Mouse (Mus musculus) brain, adult 2 months (tissue): Measurements from ENCODE around the gene Ppm1b.
A peak's percentile ranks its signal among the peaks of the same experiment; 100 is the strongest.
"Not testable (repeated sequence)": the region's sequence is repeated elsewhere in the genome, so short reads cannot be mapped to it uniquely, and the experiment has no call there.

Source experiments
- DNase-seq: peaks from one replicate; pipeline ENCODE4 v3.0.0; 2011; ENCODE audit warnings: low read depth, low spot score

Gene Ppm1b

DNA sequence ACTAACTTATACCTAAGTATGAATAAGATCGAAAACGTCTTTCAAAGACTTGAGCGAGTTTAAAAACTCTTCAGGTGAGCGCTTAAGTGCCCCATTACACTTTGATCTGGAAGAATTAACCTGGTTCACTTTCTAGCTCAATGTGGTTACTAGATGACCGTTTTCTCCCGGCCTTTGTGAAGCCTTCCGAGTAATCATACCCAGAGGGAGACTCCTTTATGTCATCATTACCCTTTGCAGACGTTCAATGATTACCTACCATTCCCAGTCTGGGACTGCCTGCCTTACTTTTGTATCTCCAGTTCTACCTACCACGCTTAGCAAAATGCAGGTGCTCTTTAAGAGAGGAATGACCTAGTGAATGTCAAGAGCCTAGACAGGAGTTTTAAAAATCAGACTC is at the start of gene Ppm1b:
Gene Ppm1b (plus strand): TSS at position 301 of the 400 bp plus-strand sequence.
- no peak for DNase-seq

DNA sequence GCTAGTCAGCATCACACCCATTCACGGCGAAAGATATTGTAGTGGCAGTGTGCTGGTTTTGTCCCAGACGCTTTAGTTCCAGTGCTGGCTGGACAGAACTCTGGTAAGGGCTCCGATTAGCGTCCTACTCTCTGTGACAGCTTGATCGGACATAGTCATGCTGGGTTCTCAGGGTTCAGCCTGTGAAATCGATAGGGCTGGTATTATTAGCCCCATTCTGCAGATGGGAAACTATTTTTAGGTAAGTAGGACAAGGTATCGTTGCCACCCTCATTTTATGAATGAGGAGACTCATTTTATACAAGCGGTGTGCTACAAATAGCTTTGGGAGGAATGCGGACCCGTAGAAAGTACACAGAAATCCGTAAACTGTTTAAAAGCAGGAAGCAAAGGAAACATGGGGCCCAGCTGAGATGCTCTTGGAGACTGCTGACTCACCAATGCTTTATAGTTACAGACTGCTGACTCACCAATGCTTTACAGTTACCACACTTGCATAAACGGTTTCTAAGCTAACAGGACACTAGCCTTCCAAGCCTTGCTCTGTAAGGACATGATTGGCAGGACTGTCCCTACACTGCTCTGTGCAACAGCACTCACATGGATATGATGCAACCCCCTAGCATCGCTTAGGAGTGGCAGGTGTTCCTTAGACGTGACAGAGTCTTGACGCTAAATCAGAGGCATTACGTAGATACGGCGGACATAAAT is 34.7 kb upstream of the Ppm1b start:
- peak; percentile 57 for DNase-seq

- no peak for DNase-seq
Measured at GRCm38 (mm10) chr17:84924779-84925178, 31.8 kb upstream of the Ppm1b start.

DNA sequence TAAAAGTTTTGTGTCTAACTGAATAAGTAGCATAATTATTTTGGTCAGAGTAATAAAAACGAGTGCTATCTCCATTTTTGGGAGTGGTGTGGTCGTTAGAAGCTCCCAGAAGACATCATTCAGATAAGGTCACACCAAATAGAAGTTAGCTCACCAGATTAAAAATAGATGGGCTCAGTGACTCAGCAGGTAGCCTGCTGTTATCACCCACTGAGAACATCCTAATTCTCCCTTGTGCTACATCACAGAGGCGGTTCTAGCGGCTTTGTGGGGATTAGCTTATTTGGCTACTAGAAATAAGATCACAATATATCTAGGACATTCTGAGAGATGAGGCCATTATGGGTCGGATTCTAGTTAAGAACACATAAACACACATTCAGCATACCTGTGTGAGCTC is 30.3 kb upstream of the Ppm1b start:
- peak; percentile 68 for DNase-seq

GRCm38 (mm10) chr17:84927580-84927979 is 29.0 kb upstream of the Ppm1b start:
- DNase-seq, result no peak

DNA sequence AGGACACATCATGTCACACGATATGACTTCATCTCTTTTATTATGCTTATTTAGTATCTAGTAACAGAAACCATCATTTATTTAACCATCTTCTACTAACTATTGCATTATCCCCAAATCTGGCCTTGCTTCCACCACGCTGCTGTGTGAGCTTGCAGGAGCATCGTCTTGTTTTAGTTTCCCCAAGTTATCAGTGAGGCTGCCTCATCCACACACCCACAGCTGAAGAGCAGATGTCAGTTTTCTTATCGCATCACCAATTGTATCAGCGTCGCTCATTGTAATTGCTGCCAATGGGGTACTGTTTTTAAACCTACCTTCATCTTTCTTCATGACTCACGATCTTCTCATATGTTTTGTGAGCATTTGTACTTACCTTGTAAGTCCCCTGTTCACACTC is 23.6 kb upstream of the Ppm1b start:
- DNase-seq, result no peak

GRCm38 (mm10) chr17:84933968-84934367 is 22.6 kb upstream of the Ppm1b start:
- no peak for DNase-seq

GRCm38 (mm10) chr17:84935620-84936019 is 20.9 kb upstream of the Ppm1b start:
- DNase-seq, result not testable (repeated sequence)

- DNase-seq, result peak; percentile 27
Measured at GRCm38 (mm10) chr17:84936301-84936700, 20.2 kb upstream of the Ppm1b start.

DNA sequence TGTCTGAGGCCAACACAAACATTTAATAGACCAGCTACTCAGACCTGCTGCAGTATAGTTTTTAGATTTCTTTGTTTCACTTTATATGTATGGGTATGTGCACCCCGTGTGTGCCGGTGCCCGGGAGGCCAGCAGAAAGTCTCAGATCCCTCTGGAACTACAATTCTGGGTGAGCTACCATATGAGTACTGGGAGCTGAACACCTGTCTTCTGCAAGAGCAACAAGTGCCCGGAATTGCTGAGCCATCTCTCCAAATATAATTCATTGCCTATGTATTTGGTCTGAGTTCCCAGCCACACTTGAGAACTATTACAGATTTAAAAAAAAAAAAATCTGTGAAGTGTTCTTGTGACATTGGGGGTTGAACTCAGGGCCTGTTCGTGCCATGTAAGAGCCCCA is 19.7 kb upstream of the Ppm1b start:
- no peak for DNase-seq

GRCm38 (mm10) chr17:84937220-84937619 is 19.3 kb upstream of the Ppm1b start:
- DNase-seq, result no peak

- no peak for DNase-seq
Measured at GRCm38 (mm10) chr17:84938215-84938614, 18.3 kb upstream of the Ppm1b start.

DNA sequence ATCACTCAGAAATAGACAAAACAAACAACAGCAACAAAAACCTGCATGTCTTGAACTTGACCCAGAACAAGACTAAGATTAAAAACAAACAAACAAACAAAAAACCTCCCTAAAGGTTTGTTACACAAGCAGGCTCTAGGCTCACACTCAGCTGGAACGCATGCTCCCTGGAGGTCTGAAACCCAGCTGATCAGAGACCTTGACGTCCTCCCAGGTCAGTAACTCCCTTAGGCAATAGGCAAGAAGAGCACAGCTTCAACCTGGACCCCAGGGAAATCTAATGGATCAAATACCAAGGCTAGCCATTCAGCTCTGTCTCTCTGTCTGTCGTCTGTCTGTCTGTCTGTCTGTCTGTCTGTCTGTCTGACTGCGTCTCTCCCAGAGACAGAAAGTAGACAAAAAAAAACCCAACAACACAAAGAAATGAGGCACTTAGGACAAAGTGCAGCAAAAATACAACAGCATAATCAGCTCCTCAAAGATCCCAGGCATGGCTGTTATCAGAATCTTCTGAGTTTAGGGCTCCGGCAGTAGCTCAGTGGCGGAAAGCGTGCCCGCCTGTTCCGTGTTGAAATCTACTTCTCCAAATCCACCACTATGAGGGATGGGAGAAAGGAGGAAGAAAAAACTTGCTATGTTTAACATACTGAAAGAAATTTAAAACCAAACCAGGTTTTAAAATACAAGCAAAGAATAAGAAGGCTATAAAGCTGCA is 16.4 kb upstream of the Ppm1b start:
- DNase-seq, result no peak

DNA sequence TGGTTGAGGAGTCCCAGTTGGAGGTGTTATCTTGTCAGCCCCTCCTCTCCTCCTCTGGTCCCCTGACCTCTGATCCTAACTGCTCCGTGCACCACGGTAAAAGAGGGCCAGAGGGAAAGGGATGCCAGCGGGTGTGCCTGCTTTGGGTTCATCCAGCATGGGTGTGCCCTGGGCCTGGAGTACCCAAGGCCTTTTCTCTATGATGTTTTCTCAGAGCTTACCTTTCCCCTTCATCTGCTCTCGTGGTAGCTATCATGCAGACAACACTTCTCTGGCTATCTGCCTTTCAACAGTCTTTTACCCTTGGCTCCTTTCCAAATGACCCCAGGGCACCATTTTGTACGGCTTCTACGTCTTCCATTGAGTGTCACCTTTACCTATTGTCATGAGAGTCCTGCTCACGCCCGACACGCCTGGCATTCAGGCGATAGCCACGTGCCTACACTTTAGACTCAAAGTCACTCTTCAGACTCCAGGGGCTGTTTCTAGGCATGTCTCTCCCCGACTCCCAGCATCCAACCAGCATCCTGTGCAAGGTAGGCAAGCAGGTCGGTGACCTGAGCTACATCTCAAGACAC is 15.2 kb upstream of the Ppm1b start:
- DNase-seq, result no peak

DNA sequence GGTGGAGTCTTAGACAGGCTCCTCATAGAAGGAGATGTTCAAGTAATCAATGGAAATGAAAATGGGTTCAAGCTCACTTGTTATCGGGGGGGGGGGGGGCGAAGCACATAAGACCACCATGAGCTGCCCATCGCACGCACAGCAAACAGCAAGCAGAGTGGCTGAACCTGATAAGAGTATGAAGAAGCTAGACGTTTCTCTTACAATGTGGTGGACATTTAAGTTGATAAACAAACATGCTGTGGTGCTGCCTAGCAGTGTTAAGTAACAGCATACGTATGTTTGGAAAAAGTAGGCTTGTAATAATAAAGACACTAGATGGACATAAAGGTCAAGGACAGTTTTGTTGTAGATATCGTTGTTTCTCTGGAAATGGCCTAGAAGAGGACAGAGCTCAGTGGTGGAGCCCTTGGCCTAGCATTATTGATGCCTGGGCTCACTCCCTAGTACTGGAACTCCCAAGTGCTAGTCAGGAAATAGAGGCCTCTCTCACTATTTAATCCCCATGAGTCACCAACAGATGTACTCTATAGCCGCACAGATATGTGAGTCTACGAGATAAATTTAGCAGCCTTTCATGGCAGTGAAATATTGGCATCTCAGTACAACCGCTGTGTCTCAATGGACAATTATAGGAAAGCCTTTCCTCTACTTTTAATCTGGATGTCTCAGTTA is 14.0 kb upstream of the Ppm1b start:
- peak; percentile 82 for DNase-seq

DNA sequence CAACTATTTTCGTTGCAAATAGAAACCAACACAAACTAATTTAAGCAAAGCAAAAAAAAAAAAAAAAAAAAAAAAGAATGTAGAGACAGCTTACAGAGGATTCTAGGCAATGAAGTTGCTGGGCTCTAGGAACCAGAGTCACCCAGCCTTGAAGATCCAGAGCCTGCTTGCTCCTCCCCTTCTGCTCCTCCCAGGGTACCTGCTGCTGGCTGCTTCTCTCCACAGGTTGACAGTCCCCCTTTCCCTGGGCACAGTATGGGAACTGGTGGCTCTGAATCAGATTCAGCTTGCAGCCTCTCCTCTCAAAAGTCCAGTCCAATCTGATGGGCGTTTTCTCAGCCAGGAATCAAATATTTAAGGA is 13.5 kb upstream of the Ppm1b start:
- DNase-seq, result no peak

DNA sequence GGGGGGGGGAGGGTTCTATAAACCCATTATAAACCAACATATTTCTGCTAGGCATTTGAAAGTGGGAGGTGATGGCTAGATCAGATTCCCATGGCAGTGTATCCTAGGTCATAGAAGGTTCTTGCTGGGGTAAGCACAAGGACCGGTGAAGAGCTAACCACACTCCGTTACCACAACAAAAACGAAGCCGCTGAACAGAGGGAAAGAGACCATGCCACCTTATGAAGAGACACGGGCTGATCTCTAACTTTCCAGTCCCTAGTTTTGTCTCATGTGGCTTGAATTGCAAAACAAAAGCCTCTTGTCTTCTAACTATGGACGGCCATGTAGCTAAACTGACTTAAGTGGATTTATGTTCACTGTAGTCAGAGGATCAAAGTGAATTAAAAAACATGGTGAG is 12.2 kb upstream of the Ppm1b start:
- DNase-seq, result no peak

DNA sequence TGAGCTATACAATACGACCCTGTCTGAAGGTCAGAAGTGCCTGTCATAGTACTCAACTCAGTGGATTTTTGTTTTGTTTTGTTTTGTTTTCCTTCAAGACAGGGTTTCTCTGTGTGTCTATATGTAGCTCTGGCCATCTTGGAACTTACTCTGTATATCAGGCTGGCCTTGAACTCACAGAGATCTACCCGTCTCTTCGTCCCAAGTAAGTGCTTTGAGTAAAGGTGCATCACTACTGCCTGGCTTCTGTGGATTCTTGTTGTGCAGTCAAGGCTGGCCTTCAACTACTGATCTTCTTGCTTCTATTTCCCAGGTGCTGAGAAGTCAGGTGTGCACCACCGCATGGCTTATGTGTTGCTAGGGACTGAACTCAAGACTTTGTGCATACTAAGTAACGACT is 4.0 kb upstream of the Ppm1b start:
- DNase-seq, result no peak

- no peak for DNase-seq
Measured at GRCm38 (mm10) chr17:84953776-84954175, 2.8 kb upstream of the Ppm1b start.

DNA sequence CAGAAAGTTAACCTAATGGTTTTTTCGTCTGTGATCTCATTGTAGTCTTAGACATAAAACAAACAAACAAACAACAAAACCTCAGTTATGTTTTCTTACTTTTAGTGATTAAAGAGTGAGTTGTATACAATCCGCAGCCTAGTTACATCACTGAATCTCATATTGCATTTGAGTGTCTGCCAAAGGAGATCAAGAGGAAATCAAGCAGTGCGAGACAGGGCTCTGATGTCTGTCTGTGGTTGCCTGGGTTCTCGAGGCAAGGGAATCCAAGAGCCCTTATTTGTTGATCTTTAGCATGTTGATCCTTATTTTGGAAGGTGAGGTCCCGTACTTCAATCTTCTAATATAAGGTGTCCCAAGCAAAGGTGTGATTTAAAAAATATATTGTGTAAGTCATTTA is 1.7 kb upstream of the Ppm1b start:
- no peak for DNase-seq

DNA sequence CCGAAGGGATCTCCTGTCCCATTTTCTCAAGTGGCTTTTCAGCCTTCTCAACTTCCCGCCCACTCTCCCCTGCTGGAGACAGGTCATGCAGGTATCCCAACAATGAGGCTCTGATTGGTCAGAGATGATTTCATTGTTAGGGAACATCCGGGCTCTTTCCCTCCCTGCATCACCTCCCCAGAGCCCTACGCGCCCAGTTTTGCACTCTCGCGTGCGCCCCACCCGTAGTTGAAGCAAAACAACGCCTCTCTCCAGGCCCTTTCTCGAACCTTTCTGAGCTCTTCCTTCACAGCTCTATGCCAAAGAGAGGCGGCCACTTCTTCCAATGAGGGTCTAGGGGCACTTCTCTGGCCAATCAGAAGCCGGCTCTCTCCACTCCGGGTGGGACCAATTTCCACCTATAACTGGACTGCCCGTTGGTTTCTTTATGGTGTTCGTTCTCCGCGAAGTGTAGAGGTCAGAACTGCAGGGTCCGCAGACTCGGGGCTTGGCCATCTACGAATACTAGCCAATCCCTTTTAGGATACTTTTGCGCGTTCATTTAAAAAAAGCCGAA is 468 bp downstream of the Ppm1b start:
- DNase-seq, result peak; percentile 99
